Mouse (Mus musculus): ENCODE results near the gene Cyp4f18.

DNA sequence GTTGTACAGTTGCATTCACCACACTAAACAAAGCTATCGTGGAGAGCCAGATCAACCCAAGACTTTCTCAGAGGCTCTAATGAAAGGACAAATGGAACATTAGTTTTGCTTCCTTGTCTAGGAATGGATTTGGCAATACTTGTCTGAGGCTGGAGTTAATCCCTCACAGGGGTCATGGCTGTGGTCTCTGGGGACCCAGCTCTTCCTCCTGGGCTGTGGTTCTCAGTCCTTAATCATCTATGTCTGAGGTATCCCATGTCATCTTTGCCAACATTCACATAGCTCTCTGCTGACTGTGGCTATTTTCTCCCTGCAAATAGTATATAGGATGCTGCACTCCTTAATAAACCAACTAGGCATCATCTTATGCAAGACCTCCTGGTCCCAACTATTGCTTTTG lies 67.7 kb downstream of the Cyp4f18 start:
- TF ChIP-seq CTCF (IDR thresholded peaks at IDR 0.05; ENCODE audit: low read depth, low read length) (no peak), POLR2A (IDR thresholded peaks at IDR 0.05; ENCODE audit: insufficient read depth, low read length) (no peak)

All from ES-Bruce4 (cell line).